Comparison of ENCODE assay signal across 26 mouse cellular contexts in genomic region chr4:28001818-28002476, GRCm38 (mm10).
DNase-seq lines count a peak whose midpoint lies in the region; ATAC-seq lines count a peak whose summit lies in the region.
"Had no signal": no experiment of that assay in that cellular context is flagged by ENCODE, and none has a peak within 500 bp of the region (broad histone marks: within the 10 kb centered on the region; RNA-seq: fewer than 3 reads in every experiment).

No protein-coding gene starts in this region.

- ATAC-seq in forebrain, embryonic 14.5 days, result no peak
- ATAC-seq in forebrain, embryonic 11.5 days (replicated peaks; ENCODE audit: low FRiP score), result no peak
- peak; percentile 69; the same call in 1 of the 2 replicates for ATAC-seq in hindbrain, embryonic 14.5 days (ENCODE audit: low FRiP score)
- no peak for ATAC-seq in hindbrain, embryonic 12.5 days (ENCODE audit: low FRiP score)
- no peak for ATAC-seq in neural tube, embryonic 11.5 days (ENCODE audit: insufficient read depth, low FRiP score, low TSS enrichment)
- ATAC-seq in neural tube, embryonic 15.5 days (ENCODE audit: low FRiP score), result no peak
- ATAC-seq: forebrain, embryonic 16.5 days; intestine, postnatal 0 days; Patski had no signal

- H3K27me3 ChIP-seq in forebrain, embryonic 14.5 days (replicated peaks; ENCODE audit: control insufficient read depth, insufficient read depth, low read length), result no peaks in the 10 kb centered on the region
- no peaks in the 10 kb centered on the region for H3K27me3 ChIP-seq in forebrain, embryonic 11.5 days (ENCODE audit: control insufficient read depth, insufficient read depth, low read length)
- H3K27me3 ChIP-seq in hindbrain, embryonic 14.5 days (ENCODE audit: control insufficient read depth, insufficient read depth, low read length), result no peaks in the 10 kb centered on the region
- H3K27me3 ChIP-seq in hindbrain, embryonic 12.5 days, result no peaks in the 10 kb centered on the region
- no peaks in the 10 kb centered on the region for H3K27me3 ChIP-seq in neural tube, embryonic 11.5 days (ENCODE audit: control insufficient read depth, insufficient read depth, low read length)
- no peaks in the 10 kb centered on the region for H3K27me3 ChIP-seq in neural tube, embryonic 15.5 days (replicated peaks)
- H3K27me3 ChIP-seq: embryonic facial prominence, embryonic 12.5 days; midbrain, embryonic 12.5 days; Patski had no signal

- H3K36me3 ChIP-seq in forebrain, embryonic 14.5 days (ENCODE audit: control insufficient read depth, insufficient read depth, low read length), result no peaks in the 10 kb centered on the region
- no peaks in the 10 kb centered on the region for H3K36me3 ChIP-seq in forebrain, embryonic 11.5 days (ENCODE audit: control insufficient read depth, insufficient read depth, low read length)
- H3K36me3 ChIP-seq in hindbrain, embryonic 14.5 days (replicated peaks; ENCODE audit: control insufficient read depth, insufficient read depth), result no peaks in the 10 kb centered on the region
- no peaks in the 10 kb centered on the region for H3K36me3 ChIP-seq in hindbrain, embryonic 12.5 days
- H3K36me3 ChIP-seq in neural tube, embryonic 11.5 days (ENCODE audit: control insufficient read depth, insufficient read depth, low read length), result no peaks in the 10 kb centered on the region
- no peaks in the 10 kb centered on the region for H3K36me3 ChIP-seq in neural tube, embryonic 15.5 days
- H3K36me3 ChIP-seq: embryonic facial prominence, embryonic 12.5 days; midbrain, embryonic 12.5 days had no signal

- H3K4me1 ChIP-seq in forebrain, embryonic 14.5 days (ENCODE audit: control insufficient read depth, insufficient read depth, low read length), result no peaks in the 10 kb centered on the region
- H3K4me1 ChIP-seq in forebrain, embryonic 11.5 days (replicated peaks; ENCODE audit: control insufficient read depth, insufficient read depth, low read length), result no peaks in the 10 kb centered on the region
- H3K4me1 ChIP-seq in hindbrain, embryonic 14.5 days (replicated peaks; ENCODE audit: control insufficient read depth, insufficient read depth, low read length), result no peaks in the 10 kb centered on the region
- H3K4me1 ChIP-seq in hindbrain, embryonic 12.5 days, result no peaks in the 10 kb centered on the region
- H3K4me1 ChIP-seq in neural tube, embryonic 11.5 days (ENCODE audit: control insufficient read depth, insufficient read depth, low read length), result no peaks in the 10 kb centered on the region
- H3K4me1 ChIP-seq in neural tube, embryonic 15.5 days, result no peaks in the 10 kb centered on the region
- H3K4me1 ChIP-seq: embryonic facial prominence, embryonic 12.5 days; midbrain, embryonic 12.5 days had no signal

- H3K4me3 ChIP-seq in forebrain, embryonic 14.5 days (ENCODE audit: low read depth, low read length), result no peak overlapping the region
- H3K4me3 ChIP-seq in forebrain, embryonic 11.5 days (ENCODE audit: low read depth, low read length), result no peak overlapping the region
- H3K4me3 ChIP-seq in hindbrain, embryonic 14.5 days (replicated peaks; ENCODE audit: low read length), result no peak overlapping the region
- H3K4me3 ChIP-seq in hindbrain, embryonic 12.5 days, result no peak overlapping the region
- no peak overlapping the region for H3K4me3 ChIP-seq in neural tube, embryonic 11.5 days (ENCODE audit: low read depth, low read length)
- H3K4me3 ChIP-seq in neural tube, embryonic 15.5 days (replicated peaks), result no peak overlapping the region
- H3K4me3 ChIP-seq: embryonic facial prominence, embryonic 12.5 days; midbrain, embryonic 12.5 days had no signal

- WGBS in forebrain, embryonic 14.5 days, result 40% methylated on average over 4 of the region's 4 CpGs
- WGBS in forebrain, embryonic 11.5 days, result 54% methylated on average over 4 of the region's 4 CpGs
- 24% methylated on average over 4 of the region's 4 CpGs for WGBS in hindbrain, embryonic 14.5 days
- WGBS in hindbrain, embryonic 12.5 days, result 24% methylated on average over 4 of the region's 4 CpGs
- 27% methylated on average over 4 of the region's 4 CpGs for WGBS in neural tube, embryonic 11.5 days
- WGBS in neural tube, embryonic 15.5 days, result 26% methylated on average over 4 of the region's 4 CpGs

- no peak overlapping the region for H3K27ac ChIP-seq in forebrain, embryonic 14.5 days (ENCODE audit: low read depth, low read length)
- H3K27ac ChIP-seq in forebrain, embryonic 11.5 days (ENCODE audit: low read depth, low read length), result no peak overlapping the region
- H3K27ac ChIP-seq in hindbrain, embryonic 14.5 days, result no peak overlapping the region
- H3K27ac ChIP-seq in hindbrain, embryonic 12.5 days, result no peak overlapping the region
- H3K27ac ChIP-seq in neural tube, embryonic 11.5 days (ENCODE audit: low read depth, low read length), result no peak overlapping the region
- no peak overlapping the region for H3K27ac ChIP-seq in neural tube, embryonic 15.5 days (replicated peaks)
- H3K27ac ChIP-seq: embryonic facial prominence, embryonic 12.5 days; liver, embryonic 14.5 days; midbrain, embryonic 12.5 days had no signal

- no peaks in the 10 kb centered on the region for H3K9me3 ChIP-seq in forebrain, embryonic 14.5 days (replicated peaks; ENCODE audit: control insufficient read depth, low read length)
- H3K9me3 ChIP-seq in forebrain, embryonic 11.5 days (ENCODE audit: control insufficient read depth, low read length), result no peaks in the 10 kb centered on the region
- no peaks in the 10 kb centered on the region for H3K9me3 ChIP-seq in hindbrain, embryonic 14.5 days (ENCODE audit: control insufficient read depth, low read length)
- H3K9me3 ChIP-seq in hindbrain, embryonic 12.5 days (replicated peaks), result no peaks in the 10 kb centered on the region
- H3K9me3 ChIP-seq in neural tube, embryonic 11.5 days (ENCODE audit: control insufficient read depth, low read length), result no peaks in the 10 kb centered on the region
- H3K9me3 ChIP-seq in neural tube, embryonic 15.5 days (replicated peaks), result no peaks in the 10 kb centered on the region
- H3K9me3 ChIP-seq: embryonic facial prominence, embryonic 12.5 days; midbrain, embryonic 12.5 days had no signal

- DNase-seq in forebrain, embryonic 14.5 days (ENCODE audit: low spot score), result peak; percentile 15
- no peak for DNase-seq in forebrain, embryonic 11.5 days (ENCODE audit: low spot score)
- no peak for DNase-seq in hindbrain, embryonic 14.5 days (ENCODE audit: low spot score)
- DNase-seq in neural tube, embryonic 11.5 days (ENCODE audit: low spot score), result peak; percentile 14
- no peak for DNase-seq in cerebellum, adult 9-11 months
- DNase-seq: adrenal gland, postnatal 10 days; cerebellum, adult 11-12 months; gastrocnemius, postnatal 25 days; heart, adult 11 months; heart, postnatal 36 days; kidney, adult 9 months; kidney, postnatal 10 days; layer of hippocampus, postnatal 36 days; liver; lung, adult 2 months; thymus, adult 2 months; thymus, postnatal 36 days had no signal

- no peak overlapping the region for H3K4me2 ChIP-seq in forebrain, embryonic 14.5 days (ENCODE audit: low read length)
- H3K4me2 ChIP-seq in forebrain, embryonic 11.5 days (ENCODE audit: low read depth, low read length, severe bottlenecking), result no peak overlapping the region
- H3K4me2 ChIP-seq in hindbrain, embryonic 14.5 days (replicated peaks), result no peak overlapping the region
- no peak overlapping the region for H3K4me2 ChIP-seq in hindbrain, embryonic 12.5 days (replicated peaks)
- no peak overlapping the region for H3K4me2 ChIP-seq in neural tube, embryonic 11.5 days (ENCODE audit: low read depth)
- no peak overlapping the region for H3K4me2 ChIP-seq in neural tube, embryonic 15.5 days
- H3K4me2 ChIP-seq: embryonic facial prominence, embryonic 12.5 days; heart, embryonic 11.5 days; midbrain, embryonic 12.5 days had no signal

- no peak overlapping the region for H3K9ac ChIP-seq in forebrain, embryonic 14.5 days (ENCODE audit: low read length)
- H3K9ac ChIP-seq in forebrain, embryonic 11.5 days (ENCODE audit: low read length), result no peak overlapping the region
- no peak overlapping the region for H3K9ac ChIP-seq in hindbrain, embryonic 14.5 days
- H3K9ac ChIP-seq in hindbrain, embryonic 12.5 days, result no peak overlapping the region
- no peak overlapping the region for H3K9ac ChIP-seq in neural tube, embryonic 11.5 days (ENCODE audit: low read length)
- no peak overlapping the region for H3K9ac ChIP-seq in neural tube, embryonic 15.5 days (replicated peaks)
- H3K9ac ChIP-seq: embryonic facial prominence, embryonic 12.5 days; liver, embryonic 14.5 days; midbrain, embryonic 12.5 days had no signal

Comparison
In these comparisons a context has a peak if more than half of its experiments do, and no peak if none do; other contexts are left out.
1. DNase-seq: peak in forebrain, embryonic 14.5 days (single experiment) and neural tube, embryonic 11.5 days (single experiment); none in forebrain, embryonic 11.5 days (single experiment), hindbrain, embryonic 14.5 days (single experiment) and cerebellum, adult 9-11 months (single experiment).